Mouse (Mus musculus): ENCODE measurements around the gene Trpm3. TPM values are rescaled to one million over a fixed set of nuclear protein-coding genes. Genes with fewer than 3 reads are reported as not detected.

Trpm3 gene
- polyA plus RNA-seq, 1 experiment from 2014 or later: 1.1 TPM

DNA sequence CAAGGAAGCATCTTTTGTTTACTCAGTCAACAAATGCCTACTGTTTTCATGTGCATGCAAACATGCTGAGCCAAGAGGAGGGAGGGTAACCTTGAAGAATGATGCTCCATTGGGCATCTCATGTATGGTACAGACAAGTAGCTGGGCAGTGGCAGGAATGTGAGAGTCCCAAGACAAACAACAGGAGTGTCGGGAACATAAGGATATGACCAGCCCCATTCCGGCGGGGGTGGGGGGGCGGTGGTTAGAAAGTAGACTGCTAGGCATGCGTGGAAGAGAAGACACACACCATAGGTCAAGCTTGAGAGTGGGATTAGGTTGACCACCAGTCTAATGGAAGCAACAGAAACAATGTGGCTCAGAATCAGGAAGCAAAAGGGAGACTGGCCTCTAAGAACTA, 837.0 kb downstream of the Trpm3 start:
- Histone ChIP-seq H3K27me3 (no peaks in the 10 kb centered on the region), H3K9me3 (no peaks in the 10 kb centered on the region), H3K9ac (no peak overlapping the region), H3K27ac (no peak overlapping the region), H3K4me2 (no peak overlapping the region), H3K4me1 (no peaks in the 10 kb centered on the region), H3K4me3 (no peak overlapping the region), H3K36me3 (no peaks in the 10 kb centered on the region)
- no peak for ATAC-seq (ENCODE audit: borderline replicate concordance, extremely low read depth, low FRiP score, low TSS enrichment)
- WGBS: 88% methylated on average over 5 of the region's 5 CpGs

DNA sequence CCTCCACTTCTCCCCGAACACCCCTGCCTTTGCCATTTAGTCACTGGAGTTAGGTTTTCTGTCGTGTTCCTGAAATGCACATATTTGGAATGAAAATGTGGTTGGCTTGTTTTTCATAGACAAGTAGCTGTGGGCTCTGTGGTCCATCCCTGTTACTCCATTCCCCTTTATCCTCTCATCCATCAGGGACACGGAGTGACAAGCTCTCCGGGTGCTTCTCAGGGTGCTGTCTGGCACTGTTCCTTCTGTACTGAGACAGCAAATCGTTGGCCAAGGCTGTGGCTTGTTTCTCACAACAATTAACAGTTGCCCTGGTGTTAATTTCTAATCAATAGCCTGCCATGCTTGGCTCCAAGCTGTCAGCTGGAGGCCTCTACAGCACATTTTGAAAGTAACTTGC, 838.7 kb downstream of the Trpm3 start:
- 44% methylated on average over 5 of the region's 5 CpGs for WGBS
- Histone ChIP-seq H3K4me2 (no peak overlapping the region), H3K36me3 (no peaks in the 10 kb centered on the region), H3K4me3 (no peak overlapping the region), H3K9me3 (no peaks in the 10 kb centered on the region), H3K9ac (no peak overlapping the region), H3K27ac (no peak overlapping the region), H3K4me1 (no peaks in the 10 kb centered on the region), H3K27me3 (no peaks in the 10 kb centered on the region)
- ATAC-seq (ENCODE audit: borderline replicate concordance, extremely low read depth, low FRiP score, low TSS enrichment): no peak

DNA sequence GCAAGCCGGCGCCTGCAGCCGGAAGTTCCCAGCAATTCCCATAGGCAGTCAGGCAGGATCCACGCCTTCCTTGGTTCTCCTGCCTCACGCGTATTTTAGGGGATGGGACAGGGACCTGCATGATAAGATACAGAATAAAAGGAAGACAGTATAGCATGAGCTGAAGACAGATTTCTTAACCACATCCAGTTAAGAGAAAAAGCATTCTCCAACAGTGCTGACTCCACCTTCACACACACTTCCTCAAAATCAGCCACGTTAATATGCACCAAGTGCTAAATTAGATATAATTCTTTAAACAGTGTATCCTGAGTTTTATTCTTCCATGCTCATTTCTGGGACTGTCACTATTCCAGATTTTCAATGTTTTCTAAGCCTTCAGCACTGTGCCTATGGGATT, 839.9 kb downstream of the Trpm3 start:
- WGBS: 87% methylated on average over 7 of the region's 7 CpGs
- Histone ChIP-seq H3K4me3 (no peak overlapping the region), H3K9ac (no peak overlapping the region), H3K27me3 (no peaks in the 10 kb centered on the region), H3K9me3 (no peaks in the 10 kb centered on the region), H3K4me1 (no peaks in the 10 kb centered on the region), H3K4me2 (no peak overlapping the region), H3K27ac (no peak overlapping the region), H3K36me3 (no peaks in the 10 kb centered on the region)
- no peak for ATAC-seq (ENCODE audit: borderline replicate concordance, extremely low read depth, low FRiP score, low TSS enrichment)

DNA sequence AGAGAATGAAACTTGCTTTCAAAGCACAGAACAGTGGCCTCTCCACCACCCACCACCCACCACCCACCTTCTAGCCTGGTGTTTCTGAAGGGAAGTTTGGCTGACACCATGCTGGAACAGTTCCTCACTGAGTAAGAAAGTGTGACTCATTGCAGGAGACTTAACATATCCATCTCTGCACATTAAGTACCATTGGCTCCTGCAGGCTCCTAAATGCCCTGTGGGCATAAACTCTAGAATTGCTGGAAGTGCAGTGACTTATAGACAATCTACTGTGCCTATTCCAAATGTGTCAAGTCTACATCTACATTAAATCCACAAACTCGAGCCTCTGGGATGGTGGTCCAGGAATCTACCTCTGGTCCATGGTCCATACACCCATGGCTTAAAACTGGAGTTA, 840.3 kb downstream of the Trpm3 start:
- no peaks in the 10 kb centered on the region for H3K36me3 ChIP-seq
- H3K9me3 ChIP-seq: no peaks in the 10 kb centered on the region
- no peak overlapping the region for H3K4me2 ChIP-seq
- no peak overlapping the region for H3K9ac ChIP-seq
- no peaks in the 10 kb centered on the region for H3K4me1 ChIP-seq
- ATAC-seq (ENCODE audit: borderline replicate concordance, extremely low read depth, low FRiP score, low TSS enrichment): no peak
- H3K27me3 ChIP-seq: no peaks in the 10 kb centered on the region
- H3K4me3 ChIP-seq: no peak overlapping the region
- H3K27ac ChIP-seq: no peak overlapping the region
- 53% methylated on average over 1 of the region's 1 CpGs for WGBS

DNA sequence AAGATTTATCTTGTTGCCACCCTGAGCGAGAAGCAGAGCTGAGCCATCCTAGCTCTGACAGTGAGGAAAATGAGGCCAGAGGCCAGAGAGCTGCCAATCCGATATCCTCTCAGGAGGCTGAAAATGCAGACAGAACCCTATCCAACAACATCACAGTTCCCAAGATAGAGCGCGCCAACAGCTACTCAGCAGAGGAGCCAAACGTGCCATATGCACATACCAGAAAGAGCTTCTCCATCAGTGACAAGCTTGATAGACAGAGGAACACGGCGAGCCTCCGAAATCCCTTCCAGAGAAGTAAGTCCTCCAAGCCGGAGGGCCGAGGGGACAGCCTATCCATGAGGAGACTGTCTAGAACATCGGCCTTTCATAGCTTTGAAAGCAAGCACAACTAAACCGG, 849.1 kb downstream of the Trpm3 start:
- Histone ChIP-seq H3K36me3 (no peaks in the 10 kb centered on the region), H3K9me3 (no peaks in the 10 kb centered on the region), H3K27me3 (no peaks in the 10 kb centered on the region), H3K4me2 (no peak overlapping the region), H3K27ac (no peak overlapping the region), H3K9ac (no peak overlapping the region), H3K4me3 (no peak overlapping the region), H3K4me1 (no peaks in the 10 kb centered on the region)
- no peak for ATAC-seq (ENCODE audit: borderline replicate concordance, extremely low read depth, low FRiP score, low TSS enrichment)
- 92% methylated on average over 12 of the region's 12 CpGs for WGBS

DNA sequence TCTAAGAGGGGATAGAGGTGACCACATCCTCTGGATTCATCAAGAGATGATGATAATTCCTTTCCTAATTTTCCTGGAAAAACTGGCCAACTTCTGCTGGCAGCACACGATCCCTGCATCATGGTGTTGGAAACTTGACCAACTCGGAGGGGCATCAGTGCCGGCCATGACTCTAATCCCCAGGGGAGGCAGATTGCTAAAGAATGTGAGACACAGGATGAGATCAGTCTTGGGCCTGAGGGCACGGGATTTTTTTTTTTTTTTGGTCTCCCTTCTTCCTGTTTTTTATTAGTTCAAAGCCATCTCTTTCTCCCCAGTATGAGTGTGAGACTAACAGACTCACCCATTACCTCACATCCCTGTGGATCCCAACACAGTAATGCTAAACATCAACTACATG, 855.1 kb downstream of the Trpm3 start:
- ATAC-seq (ENCODE audit: borderline replicate concordance, extremely low read depth, low FRiP score, low TSS enrichment): no peak
- Histone ChIP-seq H3K4me3 (no peak overlapping the region), H3K27me3 (no peaks in the 10 kb centered on the region), H3K27ac (no peak overlapping the region), H3K9ac (no peak overlapping the region), H3K36me3 (no peaks in the 10 kb centered on the region), H3K9me3 (no peaks in the 10 kb centered on the region), H3K4me2 (no peak overlapping the region), H3K4me1 (no peaks in the 10 kb centered on the region)
- WGBS: 63% methylated on average over 4 of the region's 4 CpGs

DNA sequence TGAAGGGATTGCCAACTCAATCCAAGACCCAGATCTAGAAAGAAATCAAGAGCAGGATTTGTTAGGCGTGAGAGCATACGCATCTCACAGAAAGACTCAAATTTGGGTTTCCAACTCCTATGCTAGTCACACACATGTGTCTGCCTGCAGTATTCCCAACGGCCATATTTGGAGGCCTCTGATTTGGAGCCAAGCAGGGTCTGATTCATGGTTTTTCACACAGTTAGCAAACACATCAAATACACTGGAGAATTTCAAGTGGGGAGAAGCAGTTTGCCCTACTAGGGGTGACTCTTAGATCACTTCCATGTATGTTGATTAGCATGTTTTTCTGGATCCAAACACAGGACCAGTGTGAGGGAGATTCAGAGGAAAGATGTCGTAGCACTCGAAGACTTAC, 855.7 kb downstream of the Trpm3 start:
- Histone ChIP-seq H3K4me3 (no peak overlapping the region), H3K27me3 (no peaks in the 10 kb centered on the region), H3K27ac (no peak overlapping the region), H3K36me3 (no peaks in the 10 kb centered on the region), H3K4me1 (no peaks in the 10 kb centered on the region), H3K9ac (no peak overlapping the region), H3K9me3 (no peaks in the 10 kb centered on the region), H3K4me2 (no peak overlapping the region)
- WGBS: 85% methylated on average over 5 of the region's 5 CpGs
- ATAC-seq (ENCODE audit: borderline replicate concordance, extremely low read depth, low FRiP score, low TSS enrichment): no peak

DNA sequence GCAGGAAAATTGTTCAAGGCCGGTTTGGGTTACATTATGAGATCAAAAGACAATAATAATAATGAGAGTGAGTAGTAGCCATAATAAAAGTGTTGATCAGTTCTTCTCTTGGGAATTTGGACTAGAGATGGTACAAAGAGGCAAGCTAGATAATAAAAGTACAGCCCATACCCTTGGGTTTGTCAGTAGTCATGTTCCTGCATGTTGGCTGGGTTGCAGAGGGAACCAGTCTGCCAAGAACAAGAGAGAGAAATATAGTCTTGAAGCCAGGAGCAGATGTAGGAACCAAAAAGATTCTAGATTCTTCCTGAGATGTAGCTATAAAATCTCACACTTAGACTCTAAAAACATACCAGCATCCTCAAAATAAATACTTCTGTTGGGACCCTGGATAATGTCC, 861.4 kb downstream of the Trpm3 start:
- Histone ChIP-seq H3K27ac (no peak overlapping the region), H3K36me3 (no peaks in the 10 kb centered on the region), H3K9me3 (no peaks in the 10 kb centered on the region), H3K4me1 (no peaks in the 10 kb centered on the region), H3K9ac (no peak overlapping the region), H3K27me3 (no peaks in the 10 kb centered on the region), H3K4me3 (no peak overlapping the region), H3K4me2 (no peak overlapping the region)
- 90% methylated on average over 1 of the region's 1 CpGs for WGBS
- ATAC-seq (ENCODE audit: borderline replicate concordance, extremely low read depth, low FRiP score, low TSS enrichment): no peak

DNA sequence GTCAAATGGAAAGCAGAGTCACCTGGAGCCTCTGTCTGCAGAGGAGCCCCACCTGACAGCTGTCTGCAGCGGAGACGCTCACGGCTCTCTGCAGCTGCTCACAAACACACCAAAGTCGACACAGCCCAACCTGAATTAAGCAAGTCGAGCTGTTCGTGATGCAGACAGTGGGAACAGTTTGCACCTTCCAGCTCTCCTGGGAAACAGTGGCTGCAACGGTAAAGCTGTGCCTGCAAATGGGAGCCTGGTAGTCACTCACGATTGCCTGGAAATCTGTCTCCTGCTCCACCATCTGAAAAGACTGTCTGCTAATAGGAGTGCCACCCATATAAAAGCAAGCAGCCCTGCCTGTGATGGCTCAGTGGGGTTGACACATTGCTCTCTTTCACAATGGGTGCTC, 865.0 kb downstream of the Trpm3 start:
- Histone ChIP-seq H3K36me3 (no peaks in the 10 kb centered on the region), H3K9me3 (no peaks in the 10 kb centered on the region), H3K27ac (no peak overlapping the region), H3K27me3 (no peaks in the 10 kb centered on the region), H3K4me2 (no peak overlapping the region), H3K4me1 (no peaks in the 10 kb centered on the region), H3K4me3 (no peak overlapping the region), H3K9ac (no peak overlapping the region)
- ATAC-seq (ENCODE audit: borderline replicate concordance, extremely low read depth, low FRiP score, low TSS enrichment): no peak
- 24% methylated on average over 8 of the region's 8 CpGs for WGBS

DNA sequence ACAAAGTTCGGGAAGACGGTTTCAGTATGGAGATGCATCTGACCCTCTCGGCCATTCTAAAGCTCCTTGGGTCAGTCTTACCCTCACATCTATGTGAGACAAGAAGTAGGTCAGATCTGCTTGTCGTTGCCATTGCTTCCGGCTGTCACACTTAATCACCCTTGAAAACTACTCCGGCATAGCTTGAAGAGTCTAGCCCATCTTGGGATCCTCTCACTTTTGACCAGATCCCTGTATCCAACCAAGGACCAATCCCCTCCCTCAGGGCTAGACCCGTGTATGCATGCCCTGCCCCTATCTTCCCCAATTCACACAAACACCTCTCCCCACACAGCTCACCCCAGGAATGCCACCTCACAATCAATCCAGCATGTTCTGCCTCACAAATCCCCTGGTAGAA, 867.0 kb downstream of the Trpm3 start:
- Histone ChIP-seq H3K9ac (no peak overlapping the region), H3K4me2 (no peak overlapping the region), H3K4me3 (no peak overlapping the region), H3K9me3 (no peaks in the 10 kb centered on the region), H3K27me3 (no peaks in the 10 kb centered on the region), H3K4me1 (no peaks in the 10 kb centered on the region), H3K27ac (no peak overlapping the region), H3K36me3 (no peaks in the 10 kb centered on the region)
- WGBS: 87% methylated on average over 7 of the region's 7 CpGs
- ATAC-seq (ENCODE audit: borderline replicate concordance, extremely low read depth, low FRiP score, low TSS enrichment): no peak

DNA sequence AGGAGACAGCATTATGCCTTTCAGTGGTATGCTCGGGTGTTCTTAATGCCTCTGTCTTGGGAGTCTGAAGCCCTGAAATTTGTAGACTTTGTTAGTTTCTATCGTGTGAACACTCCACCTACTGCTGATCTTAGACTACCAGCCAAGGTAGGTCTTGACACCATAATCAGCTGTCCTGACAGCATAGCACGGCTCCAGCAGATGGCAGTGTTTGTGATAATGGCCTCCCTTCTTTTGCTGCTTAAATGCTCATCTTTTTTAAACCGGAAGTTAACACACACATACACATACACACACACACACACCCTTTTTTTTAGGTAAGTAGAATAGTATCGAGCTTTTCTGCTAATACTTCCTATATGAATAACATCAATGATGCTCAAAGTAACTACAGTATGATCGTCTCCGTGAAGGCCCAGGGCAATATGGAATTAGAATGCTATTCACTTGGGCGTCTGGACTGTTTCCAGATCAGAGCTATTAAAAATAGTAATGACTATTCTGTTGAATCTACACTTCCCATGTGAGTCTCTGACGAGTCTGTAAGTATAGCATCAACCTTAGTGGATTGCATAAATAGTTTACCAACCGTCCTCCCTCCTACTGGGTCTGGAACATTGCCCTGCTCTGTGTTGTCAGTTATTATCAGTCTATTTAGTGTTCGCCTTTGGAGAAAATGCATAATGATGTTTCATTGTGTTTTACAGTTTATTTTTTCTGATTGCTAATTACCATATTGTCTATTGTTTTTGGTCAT, 867.8 kb downstream of the Trpm3 start:
- H3K4me1 ChIP-seq: no peaks in the 10 kb centered on the region
- H3K4me2 ChIP-seq: no peak overlapping the region
- no peak overlapping the region for H3K4me3 ChIP-seq
- no peaks in the 10 kb centered on the region for H3K9me3 ChIP-seq
- H3K36me3 ChIP-seq: no peaks in the 10 kb centered on the region
- no peak overlapping the region for H3K27ac ChIP-seq
- ATAC-seq (ENCODE audit: borderline replicate concordance, extremely low read depth, low FRiP score, low TSS enrichment): no peak
- WGBS: 60% methylated on average over 11 of the region's 11 CpGs
- H3K9ac ChIP-seq: no peak overlapping the region
- no peaks in the 10 kb centered on the region for H3K27me3 ChIP-seq

DNA sequence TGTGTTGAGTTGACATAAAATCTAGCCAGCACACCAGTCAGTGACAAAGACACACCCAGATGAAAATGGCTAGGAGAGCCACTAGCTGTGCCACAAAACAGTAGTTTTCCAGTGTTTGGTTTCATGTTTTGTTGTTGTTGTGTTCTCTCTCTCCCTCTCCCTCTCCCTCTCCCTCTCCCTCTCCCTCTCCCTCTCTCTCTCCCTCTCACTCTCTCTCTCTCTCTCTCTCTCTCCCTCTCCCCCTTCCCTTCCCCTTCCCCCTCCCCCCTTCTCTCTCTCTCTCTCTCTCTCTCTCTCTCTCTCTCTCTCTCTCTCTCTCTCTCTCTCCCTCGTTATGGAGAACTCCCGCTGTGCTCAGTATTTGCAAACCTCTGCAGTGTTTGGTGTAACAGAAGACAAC, 874.8 kb downstream of the Trpm3 start:
- Histone ChIP-seq H3K4me2 (no peak overlapping the region), H3K9ac (no peak overlapping the region), H3K4me3 (no peak overlapping the region), H3K27ac (no peak overlapping the region), H3K36me3 (no peaks in the 10 kb centered on the region), H3K27me3 (no peaks in the 10 kb centered on the region), H3K9me3 (no peaks in the 10 kb centered on the region), H3K4me1 (no peaks in the 10 kb centered on the region)
- ATAC-seq (ENCODE audit: borderline replicate concordance, extremely low read depth, low FRiP score, low TSS enrichment): no peak
- WGBS: no CpG with 5 or more reads among the region's 2 CpGs

DNA sequence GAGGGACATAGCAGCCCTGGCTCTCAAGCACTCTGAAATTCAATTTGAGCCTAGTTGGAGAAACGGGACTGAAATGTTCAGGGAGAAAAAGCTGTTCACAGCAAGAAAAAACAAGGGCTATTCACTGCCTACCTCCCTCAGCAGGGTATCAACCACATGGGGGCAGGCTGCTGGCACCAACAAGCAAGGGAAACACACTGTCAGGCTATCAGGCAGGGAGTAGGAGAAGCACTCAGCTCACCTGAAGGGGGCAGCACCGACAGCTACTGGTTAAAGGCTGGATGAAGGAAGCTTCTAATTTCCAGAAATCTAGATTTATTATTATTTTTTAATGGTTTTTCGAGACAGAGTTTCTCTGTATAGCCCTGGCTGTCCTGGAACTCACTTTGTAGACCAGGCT, 876.7 kb downstream of the Trpm3 start:
- Histone ChIP-seq H3K9ac (no peak overlapping the region), H3K27me3 (no peaks in the 10 kb centered on the region), H3K36me3 (no peaks in the 10 kb centered on the region), H3K9me3 (no peaks in the 10 kb centered on the region), H3K4me2 (no peak overlapping the region), H3K4me1 (no peaks in the 10 kb centered on the region), H3K4me3 (no peak overlapping the region), H3K27ac (no peak overlapping the region)
- 57% methylated on average over 3 of the region's 3 CpGs for WGBS
- ATAC-seq (ENCODE audit: borderline replicate concordance, extremely low read depth, low FRiP score, low TSS enrichment): no peak

Measured in lung, embryonic 15.5 days (tissue).